Mouse (Mus musculus) heart, postnatal 0 days (tissue): Measurements from ENCODE around the gene Add2. TPM values are rescaled to one million over a fixed set of nuclear protein-coding genes. Genes with fewer than 3 reads are reported as not detected.
"Not testable (repeated sequence)": the region's sequence is repeated elsewhere in the genome, so short reads cannot be mapped to it uniquely, and the experiment has no call there.

Source experiments
- ATAC-seq: fragments of 200-750 bp; cut with Nextera tagmentation; 2 replicates; pipeline ENCODE4 v1.8.0; 2017; ENCODE audit warnings: low read depth, moderate number of reproducible peaks, moderate library complexity; ENCODE audit not compliant: insufficient read depth
- DNase-seq: peaks from one replicate; pipeline ENCODE4 v3.0.0-alpha.2; 2016; ENCODE audit warnings: low spot score
- H3K27ac ChIP-seq: fragments of 300-500 bp; sonication (generic); 2 replicates; pipeline ENCODE4 v1.5.1; 2014; ENCODE audit warnings: low read depth, mild to moderate bottlenecking
- H3K27me3 ChIP-seq: fragments of 300-500 bp; sonication (generic); 2 replicates; pipeline ENCODE4 v1.6.1; 2014; ENCODE audit warnings: low read length, mixed read lengths; ENCODE audit not compliant: control insufficient read depth, insufficient read depth
- H3K36me3 ChIP-seq: fragments of 300-500 bp; sonication (generic); replicated peaks from 2 replicates; pipeline ENCODE4 v1.6.1; 2014; ENCODE audit warnings: low read length, mixed read lengths; ENCODE audit not compliant: control insufficient read depth, insufficient read depth
- H3K4me1 ChIP-seq: fragments of 300-500 bp; sonication (generic); 2 replicates; pipeline ENCODE4 v1.6.1; 2014; ENCODE audit warnings: antibody characterized with exemption; ENCODE audit not compliant: control insufficient read depth, insufficient read depth
- H3K4me2 ChIP-seq: fragments of 300-500 bp; sonication (generic); 2 replicates; pipeline ENCODE4 v1.6.1; 2014; ENCODE audit warnings: low read depth, mild to moderate bottlenecking, low read length, moderate library complexity
- H3K4me3 ChIP-seq: fragments of 300-500 bp; sonication (generic); 2 replicates; pipeline ENCODE4 v1.5.1; 2014; ENCODE audit warnings: low read depth, low read length
- H3K9ac ChIP-seq: fragments of 300-500 bp; sonication (generic); replicated peaks from 2 replicates; pipeline ENCODE4 v1.6.1; 2014; ENCODE audit warnings: low read depth, low read length, mixed read lengths
- H3K9me3 ChIP-seq: fragments of 300-500 bp; sonication (generic); replicated peaks from 2 replicates; pipeline ENCODE4 v1.6.1; 2016; ENCODE audit warnings: low read length; ENCODE audit not compliant: control insufficient read depth
- CTCF ChIP-seq: IDR thresholded peaks from 2 replicates; pipeline ENCODE4 v1.5.1; 2016; ENCODE audit warnings: antibody characterized with exemption, control low read depth, low read depth
- EP300 ChIP-seq: IDR thresholded peaks from 2 replicates; pipeline ENCODE4 v1.6.1; 2016; ENCODE audit warnings: antibody characterized with exemption, low read depth
- WGBS: fragments of 180-500 bp; shearing (Covaris S2); extraction: QIAGEN DNeasy Blood & Tissue Kit; methylation state at CpG from one replicate; pipeline ENCODE4 v1.1.7; 2014; 5-methylcytosine and 5-hydroxymethylcytosine counted together
- polyA plus RNA-seq: library from polyadenylated mRNA; unstranded; fragments of >200 nt; fragmentation: Nextera tagmentation; extraction: Ambion mirVana; gene quantifications from 2 replicates; pipeline ENCODE4 v1.2.1, GENCODE M21; 2015
- total RNA-seq: library from RNA; depleted of rRNA; stranded (reverse); fragments of >200 nt; gene quantifications from 2 replicates; pipeline ENCODE4 v1.2.3, GENCODE M21; 2014; ENCODE audit warnings: low replicate concordance

Add2 gene
- total and polyA plus RNA-seq, 2 experiments from 2014 or later, result 1.2 to 1.5 TPM

DNA sequence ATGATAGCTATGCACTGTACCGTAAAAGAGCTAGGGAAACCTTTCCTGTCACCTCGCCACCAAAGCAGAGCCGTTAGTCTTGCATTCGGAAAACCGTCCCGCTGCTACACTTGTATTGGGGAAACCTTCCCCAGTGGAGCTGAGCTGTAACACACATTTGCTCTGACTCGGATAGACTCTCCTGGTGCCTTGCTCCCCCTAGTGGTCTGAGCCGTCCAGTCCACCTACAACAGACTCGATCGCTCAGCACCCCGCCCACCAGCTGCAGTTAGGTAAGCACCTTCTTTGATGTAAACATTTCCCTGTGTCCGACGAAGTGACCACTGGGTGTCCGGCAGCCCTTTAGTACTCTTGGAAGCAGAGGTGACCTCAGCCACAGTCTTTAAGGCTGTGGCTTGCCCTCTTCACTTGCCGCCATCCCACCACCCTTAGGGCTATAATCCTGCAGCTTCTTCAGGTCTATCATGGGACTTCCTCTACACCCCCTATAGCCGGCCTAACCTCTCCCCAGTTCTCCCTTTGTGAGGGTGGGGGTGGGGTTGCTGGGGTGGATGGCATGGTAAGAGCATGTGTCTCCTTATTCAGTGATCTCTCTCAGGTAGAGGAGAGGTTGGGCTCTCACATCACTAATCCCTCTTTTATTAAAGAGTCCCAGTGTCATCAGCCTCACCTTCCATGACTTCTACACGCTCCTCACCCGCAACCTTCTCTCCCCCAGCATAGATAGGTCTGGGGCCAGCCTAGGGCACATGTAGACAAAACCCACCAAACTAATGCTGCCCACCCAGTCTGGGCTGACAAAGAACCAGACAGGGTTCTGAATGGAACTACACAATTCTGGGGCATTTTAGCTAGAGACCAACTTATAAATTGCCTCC, 24.0 kb upstream of the Add2 start:
- Histone ChIP-seq H3K4me3 (0 out of 2 replicates have a peak overlapping the region, but pooled peaks have one; percentile 3), H3K9ac (no peak overlapping the region)
- ATAC-seq, result peak; percentile 89

GRCm38 (mm10) chr6:86009980-86010379, 18.5 kb upstream of the Add2 start:
- Histone ChIP-seq H3K4me1 (no peaks in the 10 kb centered on the region), H3K4me2 (no peak overlapping the region), H3K9me3 (no peaks in the 10 kb centered on the region), H3K36me3 (no peaks in the 10 kb centered on the region), H3K4me3 (no peak overlapping the region), H3K27me3 (no peaks in the 10 kb centered on the region; the same call in 1 of the 2 replicates), H3K9ac (no peak overlapping the region), H3K27ac (no peak overlapping the region)
- WGBS, result 33% methylated on average over 4 of the region's 4 CpGs
- peak; percentile 67 for DNase-seq
- no peak for ATAC-seq
- TF ChIP-seq EP300 (no peak), CTCF (peak; percentile 80)

More for the DNA sequence above, 24.0 kb upstream of the Add2 start:
- Histone ChIP-seq H3K4me1 (no peaks in the 10 kb centered on the region), H3K36me3 (no peaks in the 10 kb centered on the region), H3K4me2 (peak overlapping the region; percentile 45), H3K27ac (no peak overlapping the region), H3K27me3 (peaks cover 5% of the 10 kb centered on the region; the same call in 1 of the 2 replicates), H3K9me3 (no peaks in the 10 kb centered on the region)
- peak; percentile 89 for DNase-seq
- TF ChIP-seq EP300 (no peak), CTCF (peak; percentile 93)
- 9% methylated on average over 18 of the region's 18 CpGs for WGBS

GRCm38 (mm10) chr6:86014812-86015211, 13.7 kb upstream of the Add2 start:
- peak; percentile 50 for ATAC-seq
- H3K36me3 ChIP-seq, H3K27me3 ChIP-seq, H3K4me3 ChIP-seq, H3K27ac ChIP-seq, H3K9me3 ChIP-seq, H3K9ac ChIP-seq, DNase-seq, H3K4me2 ChIP-seq, H3K4me1 ChIP-seq: not testable (repeated sequence)
- WGBS, result 50% methylated on average over 5 of the region's 5 CpGs

- Histone ChIP-seq H3K27ac (no peak within 1 kb of the TSS), H3K4me1 (no peaks in the 10 kb centered on the region), H3K9ac (no peak within 1 kb of the TSS), H3K4me2 (no peak within 1 kb of the TSS), H3K9me3 (no peaks in the 10 kb centered on the region), H3K27me3 (no peaks in the 10 kb centered on the region), H3K4me3 (no peak within 1 kb of the TSS), H3K36me3 (no peaks in the 10 kb centered on the region)
- WGBS, result 65% methylated on average over 9 of the region's 9 CpGs
- DNase-seq (no peak), ATAC-seq (no peak)
- TF ChIP-seq CTCF (no peak), EP300 (no peak)
These were observed 12.6 kb upstream of the Add2 start, which contains the start of gene Figla for GRCm38 (mm10) chr6:86015871-86016270. Gene Figla (plus strand): TSS chr6:86016171.

- H3K9ac ChIP-seq, result no peak overlapping the region
- 77% methylated on average over 23 of the region's 23 CpGs for WGBS
- no peaks in the 10 kb centered on the region for H3K4me1 ChIP-seq
- no peaks in the 10 kb centered on the region for H3K27me3 ChIP-seq
- no peak overlapping the region for H3K4me3 ChIP-seq
- TF ChIP-seq CTCF (no peak), EP300 (no peak)
- DNase-seq, result no peak
- ATAC-seq, result no peak
- no peaks in the 10 kb centered on the region for H3K9me3 ChIP-seq
- no peaks in the 10 kb centered on the region for H3K36me3 ChIP-seq
- no peak overlapping the region for H3K27ac ChIP-seq
- H3K4me2 ChIP-seq, result no peak overlapping the region
These were observed 11.6 kb upstream of the Add2 start for GRCm38 (mm10) chr6:86016793-86017350.
